Mouse (Mus musculus) kidney, adult 2 months (tissue): ENCODE data around the gene Ttc19.

Experiments used
- CTCF ChIP-seq: fragments of 200-500 bp; conservative IDR thresholded peaks from 2 replicates; pipeline ENCODE4 v1.5.1; 2011; ENCODE audit warnings: low read depth, mild to moderate bottlenecking, control low read depth, low read length, moderate library complexity, mixed read lengths; ENCODE audit not compliant: insufficient read depth, insufficient read length
- POLR2A ChIP-seq: fragments of 200-500 bp; IDR thresholded peaks from one replicate; pipeline ENCODE4 v1.6.1; 2011; ENCODE audit warnings: low read depth, low read length, control low read depth

DNA sequence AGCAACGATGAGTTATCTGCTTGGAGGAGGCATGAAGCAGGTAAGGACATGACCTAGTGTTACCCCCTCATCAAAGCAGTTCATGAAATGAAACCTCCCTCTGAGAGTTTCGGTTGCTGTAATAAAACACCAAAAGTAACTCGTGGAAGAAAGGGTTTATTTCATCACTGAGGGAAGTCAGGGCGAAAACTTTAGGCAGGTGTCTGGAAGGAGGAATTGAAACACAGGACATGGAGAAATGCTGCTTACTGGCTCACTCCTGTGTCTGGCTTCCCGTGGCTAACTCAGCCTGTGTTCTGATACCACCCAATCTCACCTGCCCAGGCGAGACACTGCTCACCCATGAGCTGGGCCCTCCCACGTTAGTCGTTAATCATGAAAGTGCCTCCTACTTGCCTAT, 3.7 kb downstream of the Ttc19 start:
- TF ChIP-seq POLR2A = no peak
- TF ChIP-seq CTCF = no peak
